Comparison of ENCODE assay signal across 8 mouse cellular contexts in genomic region chr4:134468215-134468575, GRCm38 (mm10). TPM values are rescaled to one million over a fixed set of nuclear protein-coding genes. Genes with fewer than 3 reads are reported as not detected.
A peak's percentile ranks its signal among the peaks of the same experiment; 100 is the strongest.
DNase-seq lines count a peak whose midpoint lies in the region; ATAC-seq lines count a peak whose summit lies in the region.

TSS of gene Stmn1 (plus strand) at chr4:134468320.

- H3K4me3 ChIP-seq in hindbrain, embryonic 13.5 days, result peak within 1 kb of the TSS; percentile 96

- H3K27me3 ChIP-seq in hindbrain, embryonic 13.5 days, result no peaks in the 10 kb centered on the region

- H3K27ac ChIP-seq in hindbrain, embryonic 13.5 days, result peak within 1 kb of the TSS; percentile 99

- under 1% methylated on average over 28 of the region's 31 CpGs for WGBS in hindbrain, embryonic 13.5 days

- H3K4me1 ChIP-seq in hindbrain, embryonic 13.5 days (replicated peaks), result peaks cover 48% of the 10 kb centered on the region

- peak within 1 kb of the TSS; percentile 99 for H3K9ac ChIP-seq in hindbrain, embryonic 13.5 days

- DNase-seq in Muller cell, postnatal 12 days (ENCODE audit: inconsistent ontology term), result peak; percentile 94
- DNase-seq in cerebellum, adult 9-11 months, result peak; percentile 98
- DNase-seq in frontal cortex, postnatal 10 days (ENCODE audit: low spot score in 2 of 2), result peak; percentile 91 to 95
- DNase-seq in layer of hippocampus, postnatal 25 days (ENCODE audit: extremely low spot score in 1 of 2, low spot score in 1 of 2), result peak; percentile 81 to 86
- peak; percentile 97 for DNase-seq in lung, postnatal 25 days (ENCODE audit: low spot score)
- DNase-seq in retina, embryonic 14.5 days (ENCODE audit: low spot score), result peak; percentile 95
- peak; percentile 92 for DNase-seq in thymus, postnatal 4 days

- peaks cover 23% of the 10 kb centered on the region for H3K36me3 ChIP-seq in hindbrain, embryonic 13.5 days

- ATAC-seq in hindbrain, embryonic 13.5 days (ENCODE audit: low FRiP score), result peak; percentile 95

- no peaks in the 10 kb centered on the region for H3K9me3 ChIP-seq in hindbrain, embryonic 13.5 days

- H3K4me2 ChIP-seq in hindbrain, embryonic 13.5 days, result peak within 1 kb of the TSS; percentile 85

RNA-seq across cellular contexts. Expression of gene Stmn1, which starts in this region (rescaled TPM):
- polyA plus RNA-seq in hindbrain, embryonic 13.5 days (2015; fragmentation: Nextera tagmentation; extraction: Ambion mirVana), result 6,917 and 6,921 TPM in 2 replicates
- total RNA-seq in layer of hippocampus, postnatal 25 days (2021), result 100 to 1,000 TPM; 338 to 387 TPM

Comparison
In these comparisons a context has a peak if more than half of its experiments do, and no peak if none do; other contexts are left out.
1. Peak in every context shown above with its lines: DNase-seq, ATAC-seq, H3K4me3 ChIP-seq and H3K27ac ChIP-seq.